Mouse (Mus musculus) CH12.LX (cell line): ENCODE results near the gene Irs2.

Source experiments
- CTCF ChIP-seq, 2 experiments: IDR thresholded peaks in 1 of 2; conservative IDR thresholded peaks in 1 of 2; 2 replicates each; pipeline ENCODE4 v1.5.1; 2011 to 2012; ENCODE audit warnings: low read depth in 2 of 2, low read length in 2 of 2, improper control_type of control experiment in 1 of 2, inconsistent platforms in 1 of 2, mild to moderate bottlenecking in 1 of 2, moderate library complexity in 1 of 2
- EP300 ChIP-seq: IDR thresholded peaks from 2 replicates; pipeline ENCODE4 v1.6.1; 2011; ENCODE audit warnings: low read length, improper control_type of control experiment
- MAZ ChIP-seq: IDR thresholded peaks from 2 replicates; pipeline ENCODE4 v1.6.1; 2012; ENCODE audit warnings: low read depth, mild to moderate bottlenecking, inconsistent platforms, low read length, improper control_type of control experiment, moderate library complexity
- MEF2A ChIP-seq: IDR thresholded peaks from 2 replicates; pipeline ENCODE4 v1.6.1; 2014; ENCODE audit warnings: low read depth, mild to moderate bottlenecking, inconsistent platforms, low read length, improper control_type of control experiment, borderline replicate concordance
- NELFE ChIP-seq: IDR thresholded peaks from 2 replicates; pipeline ENCODE4 v1.6.1; 2011; ENCODE audit warnings: low read depth, low read length, improper control_type of control experiment
- POLR2A ChIP-seq: IDR thresholded peaks from 2 replicates; pipeline ENCODE4 v1.6.1; 2011; ENCODE audit warnings: low read depth, mild to moderate bottlenecking, improper control_type of control experiment, low read length

DNA sequence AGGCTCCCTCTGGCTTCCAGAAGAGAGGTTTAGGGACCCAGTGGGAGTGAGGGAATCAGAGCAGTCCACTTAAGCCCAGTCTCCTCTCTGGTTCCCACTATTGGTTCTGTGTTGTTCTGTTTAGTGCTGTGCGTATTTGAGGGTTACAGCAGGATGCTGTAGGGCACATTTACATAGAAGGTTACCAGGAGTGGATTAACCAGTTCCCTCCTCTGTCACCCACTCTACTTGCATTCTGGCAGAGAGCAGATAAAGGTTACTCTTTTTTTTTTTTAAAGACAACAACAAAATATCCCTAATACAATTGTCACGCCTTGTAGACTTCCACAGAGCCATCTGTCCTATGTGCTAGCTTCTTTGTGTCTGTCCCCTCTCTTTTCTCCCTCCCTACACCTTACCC lies 16.9 kb downstream of the Irs2 start:
- TF ChIP-seq POLR2A (no peak), MAZ (no peak), NELFE (no peak), CTCF (conservative IDR thresholded peaks at IDR 0.05 in 1 of 2, IDR thresholded peaks at IDR 0.05 in 1 of 2; ENCODE audit: low read depth in 2 of 2, low read length in 2 of 2) (no peak), EP300 (no peak), MEF2A (no peak)
